Mouse (Mus musculus) thymus, adult 2 months (tissue): ENCODE measurements around the gene Tmem184b.

Source experiments
- CTCF ChIP-seq: fragments of 200-500 bp; IDR thresholded peaks from 2 replicates; pipeline ENCODE4 v1.5.1; 2012; ENCODE audit warnings: mild to moderate bottlenecking, control low read depth, low read length, moderate library complexity, borderline replicate concordance; ENCODE audit not compliant: control insufficient read depth, poor library complexity, insufficient read depth; ENCODE audit errors: extremely low read depth
- POLR2A ChIP-seq: fragments of 200-500 bp; IDR thresholded peaks from 2 replicates; pipeline ENCODE4 v1.6.1; 2012; ENCODE audit warnings: mild to moderate bottlenecking, low read length, control low read depth, moderate library complexity; ENCODE audit not compliant: control insufficient read depth, poor library complexity, insufficient read depth; ENCODE audit errors: extremely low read depth

GRCm38 (mm10) chr15:79350866-79351265 lies 52.5 kb downstream of the Tmem184b start:
- no peak for TF ChIP-seq CTCF
- TF ChIP-seq POLR2A: no peak
